Mouse (Mus musculus) granulocyte monocyte progenitor cell, adult 5-6 weeks (primary cell): ENCODE data around the gene Il5ra. TPM values are rescaled to one million over a fixed set of nuclear protein-coding genes. Genes with fewer than 3 reads are reported as not detected.

Experiments used
- ATAC-seq: replicated peaks from 2 replicates; pipeline ENCODE4 v1.8.0; 2016; ENCODE audit warnings: mild to moderate bottlenecking, moderate TSS enrichment, inconsistent platforms; ENCODE audit not compliant: poor library complexity, severe bottlenecking
- total RNA-seq, 2 experiments: library from RNA; stranded (forward) in 1 of 2; stranded (reverse) in 1 of 2; fragments of 200-712, 200-1000 nt in 1 of 2; fragments of >200 nt in 1 of 2; fragmentation: Nextera tagmentation in 1 of 2; gene quantifications; 2 replicates each; pipeline ENCODE4 v1.2.3; 2014 to 2017

Il5ra gene
- total RNA-seq, 2 experiments from 2014 or later, result 0.15 TPM; not detected in 1

DNA sequence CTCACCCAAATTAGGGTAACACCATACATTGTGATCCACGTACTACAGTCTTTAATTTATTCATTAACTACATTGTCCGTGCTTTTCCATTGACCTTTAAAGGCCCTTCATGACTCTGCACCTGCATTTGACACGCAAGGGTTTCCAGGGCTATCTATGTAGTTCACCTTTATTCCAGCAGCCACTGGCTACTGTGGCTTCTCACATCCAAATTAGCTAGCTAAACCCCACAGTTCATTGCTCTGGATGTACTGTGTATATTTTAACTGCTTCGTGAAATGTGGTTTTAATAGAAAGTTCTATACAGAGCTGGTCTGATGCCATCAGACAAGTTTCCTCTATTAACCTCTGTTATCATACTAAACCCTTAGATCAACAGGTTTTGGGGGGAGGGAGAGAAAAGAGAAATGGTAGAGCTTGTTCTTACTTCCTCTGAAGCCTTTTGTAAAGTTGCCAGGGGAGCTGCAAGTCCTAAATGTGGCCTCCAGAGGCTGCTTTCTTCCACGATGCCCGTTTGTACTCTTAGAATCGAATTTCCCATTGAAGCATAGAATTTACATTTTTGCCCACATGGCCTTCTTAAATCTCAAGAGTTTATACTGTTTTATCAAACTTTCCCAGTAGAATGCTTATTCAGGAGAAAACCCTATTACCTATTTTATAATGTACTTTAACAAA, 5.1 kb downstream of the Il5ra start:
- no peak; the same call in 1 of the 2 replicates for ATAC-seq

DNA sequence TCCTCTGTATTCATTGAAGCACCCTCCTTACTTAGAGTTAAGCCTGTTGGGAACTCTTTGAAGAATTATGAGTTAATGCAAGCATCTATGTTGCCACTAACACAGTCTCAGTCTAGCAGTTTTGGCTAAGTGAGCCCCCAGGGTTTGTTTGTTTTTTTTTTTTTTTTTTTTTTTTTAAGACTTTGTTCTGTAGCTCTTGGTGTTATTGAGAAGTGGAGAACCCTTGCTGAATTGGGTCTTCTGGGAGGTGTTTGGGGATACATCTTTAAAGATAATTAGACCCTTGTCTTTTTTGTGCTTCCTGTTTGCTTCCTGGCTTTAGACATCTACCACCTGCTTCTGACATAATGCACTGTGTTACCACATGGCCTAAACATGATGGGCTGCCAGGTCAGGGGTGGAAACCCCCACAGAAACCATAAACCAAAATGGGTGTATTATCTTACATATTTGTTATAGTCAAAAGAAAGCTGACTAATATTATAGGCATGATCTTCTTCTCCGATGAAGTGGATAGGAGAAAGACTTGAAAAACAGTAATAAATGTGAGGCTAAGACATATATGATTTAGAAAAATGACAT, 8.5 kb downstream of the Il5ra start:
- ATAC-seq, result no peak

GRCm38 (mm10) chr6:106738229-106738628, 10.6 kb downstream of the Il5ra start:
- no peak for ATAC-seq

- peak; percentile 77 for ATAC-seq
These were observed 16.3 kb downstream of the Il5ra start for GRCm38 (mm10) chr6:106732563-106732962.

- ATAC-seq, result peak; percentile 20; the same call in 1 of the 2 replicates
These were observed 19.0 kb downstream of the Il5ra start for GRCm38 (mm10) chr6:106729682-106730314.

DNA sequence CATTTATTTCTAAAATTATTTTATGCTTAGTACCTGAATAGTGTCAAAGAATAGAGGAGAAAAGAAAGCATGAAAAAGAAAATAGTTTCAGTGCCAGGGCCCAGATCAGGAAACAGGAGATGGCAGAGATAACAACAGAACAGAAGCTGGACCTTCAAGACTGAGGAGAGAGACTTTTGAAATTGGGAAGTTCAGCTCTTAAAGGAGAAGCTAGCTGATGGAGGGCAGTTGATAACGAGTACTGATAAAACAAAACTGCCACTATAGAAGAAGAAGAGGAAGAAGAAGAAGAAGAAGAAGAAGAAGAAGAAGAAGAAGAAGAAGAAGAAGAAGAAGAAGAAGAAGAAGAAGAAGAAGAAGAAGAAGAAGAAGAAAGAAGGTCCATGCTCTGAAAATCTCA, 21.1 kb downstream of the Il5ra start:
- ATAC-seq, result no peak

DNA sequence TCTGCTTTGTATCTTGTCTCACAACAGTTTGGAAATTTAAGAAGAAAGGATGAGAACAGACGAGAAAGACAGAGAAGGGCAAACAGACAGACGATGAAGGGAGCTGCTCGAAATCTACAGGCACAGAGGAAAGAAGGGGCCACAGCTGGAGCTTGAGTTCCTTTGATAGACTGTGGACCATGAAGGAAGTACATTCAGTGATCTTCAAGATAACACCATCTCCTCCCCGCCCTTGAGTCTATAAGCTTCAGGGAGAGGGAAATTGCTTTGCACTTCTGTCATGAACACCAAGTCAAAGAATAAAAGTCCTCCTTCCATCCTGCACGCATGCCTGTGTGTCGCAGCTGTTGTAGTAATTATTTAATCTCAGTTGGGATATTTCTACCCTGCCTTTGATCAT, 22.8 kb downstream of the Il5ra start:
- ATAC-seq, result peak; percentile 46

- ATAC-seq, result peak; percentile 16; the same call in 1 of the 2 replicates
These were observed 23.2 kb downstream of the Il5ra start for GRCm38 (mm10) chr6:106725642-106726041.

DNA sequence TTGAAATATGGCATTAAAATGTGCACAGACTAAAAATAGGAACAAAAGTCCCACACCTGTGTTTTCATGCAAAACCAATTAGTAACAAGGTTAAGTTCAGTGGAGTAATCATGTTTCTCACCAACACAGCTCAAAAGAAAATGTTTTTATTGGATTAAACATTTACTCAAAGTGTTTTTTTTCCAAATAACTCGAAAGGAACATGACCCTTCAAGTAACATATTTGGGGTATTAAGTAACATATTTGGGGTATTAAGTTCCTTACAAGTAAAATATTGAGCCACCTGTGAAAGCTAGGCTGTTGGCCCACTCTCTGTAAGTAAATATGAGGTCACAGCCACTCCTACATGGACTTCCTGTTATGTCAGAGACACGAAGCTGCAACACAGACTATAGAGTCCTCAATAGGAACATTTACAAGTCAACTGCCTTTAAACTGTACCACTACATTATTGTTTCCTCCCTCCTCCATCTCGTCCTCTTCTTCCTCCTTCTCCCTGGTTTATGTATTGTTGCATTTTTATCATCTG, 43.3 kb downstream of the Il5ra start:
- ATAC-seq, result no peak

DNA sequence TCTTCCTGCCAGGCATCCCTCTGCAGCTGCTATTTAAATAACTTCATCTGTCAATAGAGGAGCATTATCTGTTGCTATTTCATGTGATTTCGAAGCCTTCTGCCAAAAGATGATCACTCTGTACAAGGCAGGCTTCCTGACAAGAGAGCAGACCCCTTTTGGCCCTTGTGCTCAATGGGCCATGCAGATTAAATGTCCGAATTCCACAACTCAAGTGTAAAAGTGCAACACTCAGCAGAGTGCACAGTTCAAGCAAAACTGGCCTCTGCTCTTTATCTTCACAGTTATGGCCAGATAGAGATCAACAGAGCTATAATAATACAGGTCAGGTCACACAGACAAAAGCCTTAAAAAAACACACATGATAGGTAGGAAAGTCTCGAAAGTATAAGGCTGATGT, 46.9 kb downstream of the Il5ra start:
- no peak for ATAC-seq

GRCm38 (mm10) chr6:106675581-106675980, 73.3 kb downstream of the Il5ra start:
- no peak for ATAC-seq

- peak; percentile 98 for ATAC-seq
These were observed 84.8 kb downstream of the Il5ra start for GRCm38 (mm10) chr6:106663780-106664651.

Other genes starting within 250 kb of the Il5ra start
- 41.2 and 45.9 TPM in 2 replicates for gene Trnt1, start 20.1 kb upstream of the Il5ra start, total RNA-seq (2014; fragmentation: Nextera tagmentation)
- 103 and 109 TPM in 2 replicates for gene Trnt1, start 20.1 kb upstream of the Il5ra start, total RNA-seq (2017)
- gene Crbn, start 51.0 kb upstream of the Il5ra start, total RNA-seq (2014; fragmentation: Nextera tagmentation), result 17.0 and 24.8 TPM in 2 replicates
- 42.7 and 42.8 TPM in 2 replicates for gene Crbn, start 51.0 kb upstream of the Il5ra start, total RNA-seq (2017)